Mouse (Mus musculus) brain, embryonic 14.5 days (tissue): Measurements from ENCODE around the gene Stx3.

ENCODE experiments used
- CTCF ChIP-seq: fragments of 200-500 bp; IDR thresholded peaks from 2 replicates; pipeline ENCODE4 v1.5.1; 2012; ENCODE audit warnings: inconsistent platforms, mild to moderate bottlenecking, moderate library complexity, borderline replicate concordance; ENCODE audit not compliant: insufficient read depth, insufficient read length; ENCODE audit errors: extremely low read depth
- POLR2A ChIP-seq: fragments of 200-500 bp; IDR thresholded peaks from 2 replicates; pipeline ENCODE4 v1.6.1; 2012; ENCODE audit warnings: mild to moderate bottlenecking, inconsistent platforms, borderline replicate concordance; ENCODE audit not compliant: poor library complexity, insufficient read depth, insufficient read length, severe bottlenecking; ENCODE audit errors: extremely low read depth

DNA sequence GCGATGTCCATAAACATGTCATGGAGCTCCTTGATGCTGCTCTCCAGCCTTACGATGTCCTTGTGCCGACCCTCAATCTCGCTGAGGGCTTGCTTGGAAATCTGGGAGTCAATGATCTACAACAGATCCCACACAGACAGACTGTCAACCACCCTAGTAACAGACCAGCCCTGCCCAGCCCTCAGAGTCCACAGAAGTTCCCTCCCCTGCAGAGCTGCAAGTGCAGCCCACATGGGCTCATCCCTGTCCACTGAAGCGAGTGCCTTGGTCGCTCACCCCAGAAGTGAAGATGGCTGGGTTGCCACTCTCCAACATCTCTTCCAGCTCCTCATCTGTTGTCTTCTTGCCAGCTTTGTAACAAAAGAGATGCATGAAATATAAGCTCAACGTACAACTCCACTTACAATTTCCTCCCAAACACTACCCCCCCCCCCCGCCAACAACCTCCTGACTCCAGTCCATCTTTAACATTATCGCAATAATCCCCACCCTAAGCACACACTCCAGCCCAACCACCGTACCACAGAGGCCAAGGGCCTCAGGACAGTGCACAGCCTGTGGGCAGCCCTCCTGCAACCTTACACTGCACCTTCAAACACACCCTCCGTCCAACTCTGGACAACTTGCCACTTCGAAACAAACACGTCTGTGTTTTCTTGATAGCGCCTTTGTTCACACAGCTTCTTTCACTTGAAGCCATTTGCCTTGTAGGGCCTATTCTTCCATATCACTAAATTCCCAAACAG lies 33.6 kb downstream of the Stx3 start:
- TF ChIP-seq CTCF = no peak
- TF ChIP-seq POLR2A = no peak
